Mouse (Mus musculus): ENCODE results near the gene Ptprcap. TPM values are rescaled to one million over a fixed set of nuclear protein-coding genes. Genes with fewer than 3 reads are reported as not detected.
"Not testable (repeated sequence)": the region's sequence is repeated elsewhere in the genome, so short reads cannot be mapped to it uniquely, and the experiment has no call there.

The Ptprcap gene
- total RNA-seq, 2 experiments from 2014 or later, result 1.6 to 2.5 TPM

DNA sequence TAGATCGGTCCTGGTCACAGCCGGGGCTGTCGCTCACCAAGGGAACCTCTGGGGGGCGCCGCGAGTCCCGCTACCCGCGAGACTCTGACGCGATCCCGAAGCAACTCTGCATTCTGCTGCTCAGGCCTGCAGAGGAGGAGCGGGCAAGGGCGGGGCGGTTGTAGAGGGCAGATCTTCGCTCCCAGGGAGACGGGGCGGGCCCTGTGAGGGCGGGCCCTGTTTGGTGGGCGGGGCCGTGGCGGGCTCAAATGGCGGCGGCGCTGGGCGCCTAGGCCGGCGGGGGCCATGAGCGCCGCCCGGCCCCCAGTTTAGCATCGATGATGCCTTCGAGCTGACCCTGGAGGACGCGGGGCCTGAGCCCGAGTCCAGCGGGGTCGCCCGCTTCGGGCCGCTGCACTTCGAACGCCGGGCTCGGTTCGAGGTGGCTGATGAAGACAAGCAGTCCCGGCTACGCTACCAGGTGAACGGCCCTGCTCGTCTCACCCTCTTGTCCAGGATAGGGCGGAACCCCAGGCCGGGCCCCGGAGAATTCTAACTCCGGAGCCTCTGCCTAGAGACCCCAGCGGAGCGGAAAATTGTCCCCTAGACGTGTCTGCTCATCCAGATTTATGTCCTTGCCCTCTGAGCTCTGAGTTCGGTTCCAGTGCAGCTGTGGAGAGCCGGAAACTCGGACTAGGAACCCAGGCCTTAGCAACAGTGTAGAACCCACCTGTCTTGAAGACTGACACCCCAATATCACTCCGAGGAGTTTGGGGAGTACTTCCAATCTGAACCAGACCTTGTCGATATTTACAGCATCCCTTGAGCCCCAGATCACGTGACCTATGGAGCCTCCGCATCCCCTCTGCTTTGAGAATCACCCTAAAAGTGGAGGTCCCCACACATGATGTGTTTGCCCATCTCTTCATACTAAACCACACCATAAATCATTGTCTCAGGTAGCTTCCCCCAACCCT lies 27.4 kb upstream of the Ptprcap start, which contains the start of gene Aip:
Gene Aip, minus strand, starts transcription at position 118 of the 956 bp plus-strand sequence.
- DNase-seq (ENCODE audit: low spot score in 2 of 2), result peak; percentile 98 to 99

DNA sequence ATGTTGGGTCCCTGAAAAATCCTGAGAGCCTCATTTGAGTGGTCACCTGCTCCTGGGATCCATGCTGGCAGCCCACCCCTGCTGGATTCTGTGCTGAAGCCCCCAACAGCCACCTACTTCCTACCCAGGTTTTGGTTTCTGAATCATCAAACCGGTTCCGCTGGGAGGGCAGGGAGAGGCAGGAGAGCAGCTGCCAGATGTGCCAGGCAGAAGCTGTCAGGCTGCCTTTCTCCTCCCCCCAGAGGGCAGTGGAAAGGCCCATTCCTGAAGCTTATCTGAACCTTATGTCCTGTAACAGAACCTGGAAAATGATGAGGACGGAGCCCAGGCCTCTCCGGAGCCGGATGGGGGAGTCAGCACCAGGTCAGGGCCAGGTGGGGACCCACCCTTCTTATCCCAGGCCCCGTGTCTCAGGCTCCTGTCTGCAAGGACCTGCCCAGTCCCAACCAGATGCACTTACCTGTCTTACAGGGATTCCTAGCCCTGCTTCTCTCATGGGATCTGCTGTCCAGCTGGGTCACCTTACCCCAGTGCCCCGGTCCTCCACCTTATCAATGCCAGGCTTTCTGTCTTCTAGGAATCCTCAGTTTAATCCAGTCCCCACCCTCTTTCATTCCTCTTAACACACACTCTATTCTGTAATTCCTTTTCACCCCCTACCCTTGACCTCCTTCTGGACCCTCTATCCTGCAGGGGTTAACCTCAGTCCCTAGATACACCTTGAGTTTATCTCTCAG lies 26.5 kb upstream of the Ptprcap start:
- no peak for DNase-seq (ENCODE audit: low spot score in 2 of 2)

DNA sequence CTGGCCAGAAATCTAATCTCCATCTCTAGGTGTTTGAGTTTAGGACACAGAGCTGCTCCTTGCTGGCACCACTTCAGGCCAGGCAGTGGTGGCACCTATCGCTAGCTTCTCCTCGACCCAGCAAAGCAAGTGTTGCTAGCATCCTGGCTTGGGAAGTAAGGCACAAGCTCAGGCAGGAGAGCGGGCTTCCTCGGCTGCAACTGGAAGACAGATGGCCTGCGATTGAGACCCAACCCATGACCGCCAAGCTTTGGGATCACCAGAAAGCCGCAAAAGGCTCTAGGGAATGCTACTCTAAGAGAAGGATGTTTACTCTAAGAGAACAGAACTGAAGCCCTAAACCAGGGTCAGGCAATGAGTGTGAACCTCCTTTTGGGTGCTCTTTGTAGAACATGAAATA lies 23.9 kb upstream of the Ptprcap start:
- DNase-seq (ENCODE audit: low spot score in 2 of 2), result no peak

DNA sequence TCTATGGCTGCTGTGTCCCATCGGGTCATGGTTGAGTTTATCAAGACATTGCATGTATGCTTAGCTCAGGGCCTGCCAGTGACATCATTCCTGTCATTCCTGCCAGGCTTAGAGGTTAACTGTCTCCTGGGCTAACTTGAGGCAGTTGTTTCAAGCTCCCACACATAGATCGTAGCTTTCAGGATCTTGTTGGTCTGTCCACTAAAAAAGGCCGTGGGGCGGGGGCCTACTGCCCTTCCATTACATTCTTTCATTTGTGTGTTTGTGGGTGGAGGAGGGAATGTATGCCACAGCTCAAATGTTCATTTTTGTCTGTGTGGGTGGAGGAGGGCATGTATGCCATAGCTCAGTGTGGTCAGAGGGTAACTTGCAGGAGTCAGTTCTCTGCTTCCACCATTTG lies 23.3 kb upstream of the Ptprcap start:
- no peak for DNase-seq (ENCODE audit: low spot score in 2 of 2)

DNA sequence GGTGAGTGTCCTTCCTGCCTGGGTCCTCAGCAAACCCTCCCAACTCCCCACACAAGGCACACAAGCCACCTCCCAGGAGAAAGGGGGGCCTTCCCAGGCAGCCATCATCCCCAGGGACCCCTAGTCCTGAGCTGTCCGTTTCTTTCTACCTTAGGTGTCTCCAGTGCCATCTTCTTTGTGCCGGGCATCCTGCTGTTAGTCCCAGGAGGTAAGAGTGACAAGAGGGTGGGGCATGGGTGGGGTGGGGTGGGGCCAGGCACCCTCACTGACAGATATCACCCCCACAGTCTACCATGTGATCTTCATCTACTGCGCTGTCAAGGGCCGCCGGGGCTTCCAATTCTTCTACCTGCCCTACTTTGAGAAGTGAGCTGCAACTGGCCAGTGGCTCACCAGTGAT lies 22.3 kb upstream of the Ptprcap start:
- DNase-seq (ENCODE audit: low spot score in 2 of 2), result no peak

DNA sequence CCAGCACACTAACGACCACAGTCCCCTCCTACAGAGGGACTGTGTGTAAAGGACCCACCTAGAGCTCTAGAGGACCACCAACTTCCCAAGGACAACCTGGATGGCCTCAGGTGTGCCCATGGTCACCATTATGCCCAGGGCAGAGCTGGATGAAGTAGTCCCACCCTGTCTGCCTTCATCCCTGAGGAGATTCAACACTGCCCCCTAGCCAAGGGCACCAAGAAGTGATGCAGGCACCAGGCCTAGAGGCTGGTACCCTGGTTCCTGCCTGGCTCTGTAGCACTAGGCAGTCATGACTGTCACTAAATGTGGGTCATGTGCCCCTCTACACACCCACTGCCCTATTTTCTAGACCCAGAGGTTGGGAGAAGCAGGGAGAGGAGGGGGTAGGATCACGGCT lies 21.6 kb upstream of the Ptprcap start:
- no peak for DNase-seq (ENCODE audit: low spot score in 2 of 2)

DNA sequence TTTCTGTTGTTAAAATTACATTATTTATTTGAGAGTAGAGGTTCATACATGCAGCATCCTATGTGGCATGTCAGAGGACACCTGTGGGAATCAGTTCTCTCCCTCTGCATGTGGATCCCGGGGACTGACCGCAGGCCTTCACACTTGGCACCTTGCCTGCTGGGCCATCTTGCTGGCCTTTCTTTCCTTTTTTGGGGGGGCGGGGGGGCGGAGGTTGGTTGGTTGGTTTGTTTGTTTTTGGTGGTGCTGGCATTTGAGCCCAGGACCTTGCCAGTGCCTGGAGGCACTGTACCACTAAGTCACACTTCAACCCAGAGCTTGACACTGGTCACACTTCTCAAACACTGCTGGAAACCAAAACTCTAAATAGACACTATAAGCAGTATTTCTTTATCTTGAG lies 19.1 kb upstream of the Ptprcap start:
- no peak for DNase-seq (ENCODE audit: low spot score in 2 of 2)

DNA sequence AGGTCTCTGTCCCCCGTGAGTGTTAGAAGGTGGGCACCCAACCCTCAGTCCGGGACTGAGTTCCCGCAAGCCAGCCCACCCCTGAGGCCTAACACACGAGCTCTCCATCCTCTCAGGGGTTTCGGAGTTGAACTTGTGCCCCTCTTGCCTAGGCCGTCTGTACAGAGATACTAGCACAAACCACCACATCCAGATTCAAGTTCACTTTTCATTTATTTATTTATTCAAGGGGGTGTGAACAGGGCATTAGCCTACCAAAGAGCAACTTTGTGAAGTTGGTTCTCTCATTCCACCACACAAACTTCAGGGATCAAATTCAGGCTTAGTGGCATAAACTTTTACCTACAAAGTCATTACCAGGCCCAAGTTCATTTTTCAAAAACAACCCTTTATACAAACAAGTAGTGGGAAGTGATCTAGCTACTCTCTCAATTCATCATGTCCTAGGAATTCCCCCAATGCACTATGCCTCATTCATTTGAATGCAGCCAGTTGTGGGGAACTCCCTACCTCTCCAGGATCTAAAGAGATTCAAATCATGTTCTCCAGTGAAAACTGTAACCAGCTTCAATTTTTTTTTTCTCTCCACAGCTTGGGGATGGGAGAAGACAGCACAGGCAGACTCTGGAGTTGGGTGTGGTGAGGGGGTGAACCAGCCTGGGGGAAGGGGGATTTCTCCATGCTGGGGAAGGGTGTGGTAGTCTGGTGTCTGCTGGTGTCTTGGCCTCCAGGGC lies 18.0 kb upstream of the Ptprcap start:
- not testable (repeated sequence) for DNase-seq (ENCODE audit: low spot score in 2 of 2)

DNA sequence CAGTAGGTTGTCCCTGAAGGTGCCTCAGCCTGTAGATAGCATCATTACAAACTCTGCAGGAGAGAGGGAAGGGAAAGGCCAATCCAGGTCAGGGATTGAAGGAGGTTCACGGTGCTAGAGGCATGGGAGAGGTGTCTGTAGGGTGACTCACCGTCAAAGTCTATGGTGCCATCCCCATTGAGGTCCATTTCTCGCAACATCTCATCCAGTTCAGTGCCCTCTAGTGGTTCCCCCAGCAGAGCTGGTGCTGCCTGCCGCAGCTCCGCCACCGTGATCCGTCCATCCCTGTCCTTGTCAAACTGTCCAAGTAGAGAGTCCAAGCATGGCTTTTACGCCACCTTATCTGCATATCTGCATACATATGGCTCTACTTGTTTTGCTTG lies 17.4 kb upstream of the Ptprcap start:
- DNase-seq (ENCODE audit: low spot score in 2 of 2), result not testable (repeated sequence)

DNA sequence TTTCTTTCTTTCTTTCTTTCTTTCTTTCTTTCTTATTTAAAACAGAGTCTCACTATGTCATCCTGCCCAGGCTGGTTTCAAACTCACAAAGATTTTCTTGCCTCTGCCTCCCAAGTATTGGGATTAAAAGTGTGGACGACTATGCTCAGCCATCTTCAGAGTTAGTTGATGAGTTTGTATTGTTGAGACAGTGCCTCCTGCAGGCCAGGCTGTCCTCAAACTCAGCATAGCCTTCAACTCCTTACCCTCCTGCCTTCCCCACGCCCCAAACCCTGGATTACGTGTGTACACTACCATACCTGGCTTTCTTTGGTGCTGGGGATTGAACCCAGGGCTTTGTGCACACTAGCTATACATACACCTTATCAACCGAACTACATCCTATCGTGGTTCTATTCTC lies 16.9 kb upstream of the Ptprcap start:
- no peak for DNase-seq (ENCODE audit: low spot score in 2 of 2)

DNA sequence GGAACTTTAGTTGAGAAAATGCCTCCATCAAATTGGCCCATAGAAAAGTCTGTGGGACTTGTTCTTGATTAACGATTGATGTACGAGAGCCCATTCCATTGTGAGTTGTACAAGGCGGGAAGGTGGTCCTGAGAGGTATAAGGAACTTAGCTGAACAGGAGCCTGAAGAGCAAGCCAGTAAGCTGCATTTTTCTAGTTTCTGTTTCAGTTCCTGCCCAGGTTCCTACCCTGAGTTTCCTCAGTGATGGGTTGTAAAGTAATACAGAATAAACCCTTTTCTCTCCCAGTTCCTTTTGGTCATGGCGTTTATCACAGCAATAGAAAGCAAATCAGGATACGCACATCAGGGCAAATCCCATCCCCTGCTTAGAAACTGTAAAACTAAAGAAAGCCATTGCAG lies 15.5 kb upstream of the Ptprcap start:
- no peak for DNase-seq (ENCODE audit: low spot score in 2 of 2)

DNA sequence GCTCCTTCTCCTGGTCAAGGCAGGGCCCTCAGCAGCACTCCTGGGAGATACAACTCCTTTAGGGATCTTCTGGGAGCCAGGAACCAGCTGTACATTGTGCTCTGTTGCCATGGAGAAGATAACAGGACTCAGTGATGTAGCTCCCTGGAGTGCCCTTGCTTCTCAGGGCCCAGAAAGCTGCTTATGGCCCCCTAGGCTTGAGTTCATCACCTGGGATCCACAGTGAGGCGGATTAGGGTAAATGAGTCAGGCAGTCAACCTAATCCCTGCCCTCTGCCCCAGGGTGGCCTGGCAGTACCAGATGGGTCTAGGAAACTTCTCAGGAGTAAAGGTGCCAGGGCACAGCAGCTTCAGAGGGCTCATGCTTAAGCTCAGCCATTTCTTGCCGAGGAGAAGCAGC lies 14.0 kb upstream of the Ptprcap start, which contains the start of gene Gpr152:
Gene Gpr152, plus strand, starts transcription at position 342 of the 400 bp plus-strand sequence.
- DNase-seq (ENCODE audit: low spot score in 2 of 2), result no peak

DNA sequence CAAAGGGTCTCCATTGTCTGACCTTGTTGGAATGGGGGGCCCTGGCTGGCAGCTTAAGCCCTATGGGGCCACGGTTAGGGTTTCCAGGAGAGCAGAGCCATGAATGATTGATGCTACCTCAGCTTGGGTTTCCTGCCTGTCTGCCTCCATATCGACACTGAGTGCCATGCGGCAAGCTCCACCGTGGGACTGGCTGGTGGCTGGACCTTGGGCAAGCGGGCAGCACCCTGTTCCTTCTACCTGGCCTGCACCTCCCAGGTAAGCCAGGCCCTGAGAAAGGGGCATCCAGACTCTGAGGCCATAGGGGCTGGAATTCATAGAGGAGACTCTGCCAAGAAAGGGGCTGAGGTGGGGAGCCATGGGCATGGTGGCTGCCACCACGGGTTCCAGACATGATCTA lies 13.3 kb upstream of the Ptprcap start:
- no peak for DNase-seq (ENCODE audit: low spot score in 2 of 2)

DNA sequence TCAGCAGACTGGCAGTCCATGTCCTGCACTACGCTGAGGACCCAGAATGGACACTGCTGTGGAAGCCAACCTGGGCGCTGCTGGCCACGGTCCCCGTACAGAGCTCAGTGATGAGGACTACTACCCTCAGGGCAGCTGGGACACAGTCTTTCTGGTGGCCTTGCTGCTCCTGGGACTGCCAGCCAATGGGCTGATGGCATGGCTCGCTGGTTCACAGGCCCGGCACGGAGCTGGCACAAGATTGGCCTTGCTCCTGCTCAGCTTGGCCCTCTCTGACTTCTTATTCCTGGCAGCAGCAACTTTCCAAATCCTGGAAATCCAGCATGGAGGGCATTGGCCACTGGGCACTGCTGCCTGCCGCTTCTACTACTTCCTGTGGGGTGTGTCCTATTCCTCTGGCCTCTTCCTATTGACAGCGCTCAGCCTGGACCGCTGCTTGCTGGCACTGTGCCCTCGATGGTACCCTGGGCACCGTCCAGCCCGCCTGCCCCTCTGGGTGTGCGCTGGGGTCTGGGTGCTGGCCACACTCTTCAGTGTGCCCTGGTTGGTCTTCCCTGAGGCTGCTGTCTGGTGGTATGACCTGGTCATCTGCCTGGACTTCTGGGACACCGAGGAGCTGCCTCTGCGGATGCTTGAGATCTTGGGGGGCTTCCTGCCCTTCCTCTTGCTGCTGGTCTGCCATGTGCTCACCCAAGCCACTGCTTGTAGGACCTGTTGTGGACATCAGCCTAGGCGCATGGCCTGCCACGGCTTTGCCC lies 10.8 kb upstream of the Ptprcap start:
- DNase-seq (ENCODE audit: low spot score in 2 of 2), result no peak

DNA sequence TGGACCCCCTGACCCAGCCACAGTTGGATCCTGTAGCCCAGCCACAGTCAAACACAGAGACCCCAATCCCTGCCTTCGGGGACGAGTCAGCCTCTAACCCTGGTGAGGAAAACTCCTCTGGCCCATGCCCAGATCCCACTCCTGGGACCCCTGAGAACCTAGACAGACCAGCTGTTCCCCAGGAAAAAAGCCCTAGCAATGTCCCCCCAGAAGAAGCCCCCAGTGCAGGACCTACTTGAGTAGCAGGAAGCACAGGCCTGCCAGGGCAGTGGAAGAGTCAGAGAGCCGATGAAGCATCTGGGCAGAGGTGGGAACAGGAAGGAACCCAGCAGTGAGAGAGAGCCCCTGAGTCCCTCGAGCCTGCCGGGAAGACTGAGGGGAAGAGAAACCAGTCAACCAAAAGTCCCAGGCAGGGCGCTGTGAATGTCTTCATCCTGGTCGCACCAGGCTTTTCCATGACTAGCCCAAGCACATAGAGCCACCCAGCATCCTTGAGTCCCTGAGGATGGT lies 9.6 kb upstream of the Ptprcap start, which contains the start of gene Cabp4:
Gene Cabp4, minus strand, starts transcription at position 275 of the 510 bp plus-strand sequence.
- no peak for DNase-seq (ENCODE audit: low spot score in 2 of 2)

DNA sequence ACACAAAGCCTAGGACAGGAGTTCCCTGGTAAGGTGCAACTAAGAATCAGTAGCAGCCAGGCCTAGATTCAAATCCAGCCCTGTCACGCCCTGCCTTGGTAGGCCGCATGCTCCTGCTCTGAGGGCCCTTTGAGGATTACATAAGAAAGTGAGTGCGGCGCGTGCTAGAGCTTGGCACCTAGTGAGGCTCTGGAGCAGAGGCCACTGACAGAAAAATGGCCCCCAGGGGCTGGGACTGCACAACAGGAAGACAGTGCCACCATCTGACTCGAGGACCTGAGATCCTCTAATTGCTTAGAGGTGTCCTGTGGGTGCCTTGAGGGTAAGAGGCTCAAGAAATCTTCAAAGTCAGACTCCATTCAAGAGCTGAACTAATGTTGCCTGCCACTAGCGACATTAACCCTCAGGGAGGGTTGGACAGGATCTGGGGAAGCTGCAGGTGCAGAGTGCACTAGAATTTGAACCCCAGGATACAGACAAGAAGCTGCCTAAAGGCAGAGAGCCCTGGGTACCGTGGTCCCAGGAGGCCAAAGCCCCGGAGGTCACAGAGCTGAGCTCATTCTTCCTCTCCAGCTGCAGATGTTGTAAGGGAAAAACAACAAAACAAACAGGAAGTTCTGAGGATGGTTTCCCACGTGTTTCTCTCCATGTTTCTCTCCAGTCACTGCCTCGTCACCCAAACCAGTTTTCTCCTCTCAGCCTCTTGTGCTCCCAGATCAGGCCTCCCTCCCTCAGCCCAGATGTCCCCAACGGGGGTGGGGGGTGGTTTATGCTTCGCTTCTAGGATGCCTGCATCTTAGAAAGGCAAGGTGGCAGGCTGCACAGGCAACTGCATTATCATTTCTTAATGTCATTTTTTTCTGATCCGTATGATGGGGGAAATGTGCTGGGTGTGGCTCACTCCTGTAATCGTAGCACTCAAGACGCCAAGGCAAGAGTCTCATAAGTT lies 8.6 kb upstream of the Ptprcap start:
- no peak for DNase-seq (ENCODE audit: low spot score in 2 of 2)

DNA sequence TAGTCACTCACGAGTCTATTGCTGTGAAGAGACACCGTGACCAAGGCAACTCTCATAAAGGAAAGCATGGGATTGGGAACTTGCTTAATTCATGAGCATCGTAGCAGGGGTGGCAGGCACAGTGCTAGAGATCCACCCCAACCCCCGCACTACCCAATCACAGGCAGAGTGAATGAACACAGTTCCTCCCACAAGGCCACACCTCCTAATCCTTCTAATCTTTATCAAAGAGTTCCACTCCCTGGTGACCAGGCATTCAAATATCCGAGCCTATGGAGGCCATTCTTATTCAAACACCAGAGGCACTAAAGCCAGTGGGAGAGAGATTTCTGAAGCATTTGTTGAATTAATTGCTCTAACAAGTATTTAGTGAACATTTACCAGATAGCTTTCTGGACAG lies 7.5 kb upstream of the Ptprcap start:
- no peak for DNase-seq (ENCODE audit: low spot score in 2 of 2)

DNA sequence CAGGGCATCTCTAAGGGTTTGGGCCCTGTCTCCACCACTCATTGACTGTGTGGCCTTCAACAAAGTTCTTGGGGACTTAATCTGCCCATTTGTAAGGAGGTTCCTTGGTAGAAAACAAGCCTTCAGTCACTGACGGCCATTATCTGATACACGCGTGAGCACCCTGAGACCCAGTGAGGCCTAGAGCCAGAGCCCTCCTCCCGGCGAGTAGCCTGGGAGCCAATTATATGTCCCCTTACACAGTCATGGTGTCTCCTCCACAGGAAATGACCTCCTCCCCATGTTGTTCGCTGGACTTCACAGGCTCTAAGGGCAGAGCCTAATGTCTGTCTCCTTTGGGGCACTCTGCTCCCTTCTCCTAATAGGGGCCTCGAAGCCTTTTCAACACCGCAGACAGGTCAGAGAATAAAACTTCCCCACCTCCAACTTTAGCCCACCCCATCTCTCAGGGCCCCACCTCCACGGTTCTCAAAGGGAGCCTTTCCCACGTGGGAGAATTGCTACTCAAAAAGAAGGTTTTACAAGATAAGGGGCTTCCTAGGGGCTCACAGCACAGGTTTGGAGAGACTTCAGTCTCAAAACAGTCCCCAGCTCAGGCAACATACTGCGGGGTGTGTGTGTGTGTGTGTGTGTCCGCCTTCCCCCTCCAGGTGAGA lies 6.9 kb upstream of the Ptprcap start:
- no peak for DNase-seq (ENCODE audit: low spot score in 2 of 2)

DNA sequence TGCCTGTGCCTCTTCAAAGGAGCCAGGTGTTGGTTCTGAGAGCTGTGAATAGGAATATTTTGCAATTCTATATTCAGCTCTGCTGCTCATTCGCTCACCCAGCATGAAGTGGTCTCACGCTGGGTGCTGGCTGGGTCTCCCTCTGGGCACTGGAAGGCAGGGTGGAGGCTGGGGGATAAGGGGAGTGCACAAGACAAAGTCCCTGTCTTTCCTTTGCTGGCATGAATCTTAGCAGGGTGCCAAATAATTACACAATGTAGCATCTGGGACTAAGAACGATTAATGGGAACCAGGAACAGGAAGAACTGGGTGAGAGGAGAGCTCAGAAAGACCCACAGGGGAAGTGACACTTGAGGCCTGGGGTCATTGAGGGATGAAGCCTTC lies 6.4 kb upstream of the Ptprcap start:
- DNase-seq (ENCODE audit: low spot score in 2 of 2), result no peak

Measured in layer of hippocampus, adult 18-20 months (tissue).